Mouse (Mus musculus) cerebellum, postnatal 25 days (tissue): Measurements from ENCODE around the gene Tesmin.

Source experiments
- DNase-seq, 2 experiments: peaks; one replicate each; pipeline ENCODE4 v3.0.0; 2021; ENCODE audit warnings: mixed read lengths in 2 of 2

Gene Tesmin

DNA sequence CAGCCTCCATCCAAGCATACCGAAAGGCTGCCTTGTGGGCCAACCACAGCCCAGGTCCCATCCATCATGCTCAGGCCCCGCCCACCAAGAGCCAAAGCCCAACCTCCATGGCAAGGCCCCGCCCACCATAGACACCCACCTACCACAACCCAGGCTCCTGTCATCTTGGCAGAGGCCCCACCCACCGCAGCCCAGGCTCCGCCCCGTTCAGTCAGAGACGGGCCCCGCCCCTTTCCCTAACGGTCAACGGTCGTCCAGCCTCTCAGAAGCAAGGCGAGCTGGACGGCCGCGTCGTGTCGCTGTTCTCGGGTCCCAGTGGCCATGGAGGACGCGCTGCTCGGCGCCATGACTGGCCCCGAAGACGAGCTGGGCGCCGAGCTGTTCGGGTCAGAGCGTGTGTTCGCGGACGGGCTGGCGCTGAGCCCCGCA, at the start of gene Tesmin:
TSS of gene Tesmin (plus strand) at position 229 of the 429 bp plus-strand sequence.
- DNase-seq = peak; percentile 48 to 74

DNA sequence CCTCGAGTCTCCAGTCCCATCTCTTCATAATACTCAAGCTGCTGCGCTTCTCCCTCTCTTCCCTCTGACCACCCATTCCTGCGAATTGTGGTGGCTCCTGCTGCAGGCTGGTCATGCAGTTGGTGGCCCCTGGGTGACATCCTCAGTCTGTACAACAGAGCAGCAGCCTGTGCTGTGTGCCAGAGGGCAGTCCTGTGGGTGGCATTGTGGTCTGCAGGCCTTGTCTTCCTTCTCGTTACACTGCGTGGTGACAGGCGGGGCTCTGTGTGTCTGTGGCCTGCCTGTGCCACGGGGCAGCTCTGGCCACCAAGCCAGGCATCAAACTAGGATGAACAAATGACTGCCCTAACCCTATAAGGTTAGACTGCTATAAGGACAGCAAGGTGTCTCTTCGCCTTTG, 49.5 kb upstream of the Tesmin start:
- DNase-seq = no peak

DNA sequence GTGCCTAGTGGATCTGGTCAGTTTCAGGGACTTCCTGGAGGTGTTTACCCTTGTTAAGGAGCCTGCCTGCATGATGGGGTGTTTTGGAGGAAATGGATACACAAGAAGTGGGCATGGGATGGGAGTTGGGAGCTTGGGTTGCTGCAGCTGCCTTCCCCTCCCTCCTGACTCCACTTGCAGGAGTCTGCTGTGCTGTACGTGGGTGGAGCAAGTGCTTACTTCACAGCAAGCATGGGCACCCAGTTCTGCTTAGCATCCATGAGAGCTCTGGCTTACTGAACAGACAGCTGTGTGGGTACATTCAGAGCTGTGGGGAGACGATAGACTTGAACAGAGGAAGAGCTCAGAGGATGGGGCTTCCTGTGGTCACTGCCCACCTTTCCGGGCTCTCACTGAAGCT, 47.6 kb upstream of the Tesmin start:
- DNase-seq = no peak

DNA sequence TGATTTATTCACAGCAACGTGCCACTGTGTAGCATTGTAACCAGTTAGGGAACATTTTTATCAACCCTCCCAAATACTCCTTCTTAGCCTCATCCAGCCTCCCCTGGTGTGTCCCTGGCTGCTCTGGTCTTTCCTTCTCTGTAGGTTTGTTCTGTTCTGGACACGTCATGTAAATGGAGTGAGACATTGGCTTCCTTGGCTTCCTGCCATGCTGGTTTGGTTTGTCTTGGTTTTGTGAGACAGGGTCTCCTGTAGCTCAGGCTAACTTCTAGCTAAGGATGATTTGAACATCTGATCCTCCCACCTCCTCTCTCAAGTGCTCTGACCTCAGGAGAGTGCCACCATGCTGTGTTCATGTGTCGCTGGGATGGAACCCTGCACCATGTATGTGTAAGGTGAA, 44.7 kb upstream of the Tesmin start:
- no peak for DNase-seq

DNA sequence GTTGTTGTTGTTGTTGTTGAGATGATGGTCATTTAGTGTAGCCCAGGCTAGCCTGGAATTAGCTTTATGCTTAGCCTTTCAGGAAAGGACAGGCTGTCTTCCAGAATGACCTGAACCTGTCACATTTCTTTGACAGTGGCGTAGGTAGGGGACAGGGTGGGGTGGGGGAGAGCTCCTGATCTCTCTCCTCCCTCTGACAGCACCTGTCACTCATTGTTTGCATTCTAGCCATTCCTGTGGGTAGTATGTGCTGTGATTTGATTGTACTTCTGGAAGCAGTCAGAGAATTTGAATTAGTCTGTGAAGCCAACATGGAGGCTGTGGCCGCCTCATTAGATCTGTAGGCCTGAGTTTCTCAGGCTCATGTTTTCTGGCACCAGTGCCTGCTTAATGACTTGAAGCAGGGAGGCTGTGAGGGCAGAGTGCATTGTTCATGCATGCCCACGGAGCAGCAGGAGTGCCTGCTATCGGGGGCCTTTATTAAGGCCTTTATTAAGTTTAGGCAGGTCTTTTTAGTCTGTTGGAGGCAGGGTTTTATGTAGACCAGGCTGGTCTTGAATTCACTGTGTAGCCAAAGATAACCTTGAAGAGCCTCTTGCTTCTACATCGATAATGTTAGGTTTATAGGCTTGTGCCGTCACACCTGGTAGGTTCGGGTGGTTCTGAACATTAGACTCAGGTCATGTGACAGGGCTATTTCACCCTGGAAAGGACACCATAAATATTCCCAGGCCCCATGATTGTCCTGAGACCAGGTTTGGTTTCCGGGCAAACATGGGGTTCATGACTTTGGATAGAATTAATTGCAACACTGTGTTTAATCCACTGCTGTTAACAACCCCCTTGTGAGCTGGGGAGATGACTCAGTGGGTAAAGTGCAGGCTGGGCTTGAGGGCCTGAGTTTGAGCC, 43.8 kb upstream of the Tesmin start:
- no peak for DNase-seq

DNA sequence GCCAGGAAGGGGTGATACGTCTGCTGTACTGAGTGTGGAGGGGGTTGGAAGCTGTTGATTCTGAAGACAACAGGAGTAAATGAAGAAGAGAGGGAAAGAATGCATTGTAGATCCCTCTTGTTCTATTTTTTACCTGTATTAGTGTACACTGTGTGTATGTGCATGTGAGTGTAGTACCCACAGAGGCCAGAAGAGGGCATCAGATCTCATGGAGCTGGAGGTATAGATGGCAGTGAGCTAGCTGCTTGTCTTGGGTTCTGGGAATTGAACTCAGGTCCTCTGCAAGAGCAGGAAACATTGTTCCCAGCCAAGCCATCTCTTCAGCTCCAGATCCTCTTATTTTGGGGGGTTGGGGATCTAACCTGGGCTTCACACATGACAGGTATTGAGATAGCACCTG, 40.9 kb upstream of the Tesmin start:
- DNase-seq = no peak

DNA sequence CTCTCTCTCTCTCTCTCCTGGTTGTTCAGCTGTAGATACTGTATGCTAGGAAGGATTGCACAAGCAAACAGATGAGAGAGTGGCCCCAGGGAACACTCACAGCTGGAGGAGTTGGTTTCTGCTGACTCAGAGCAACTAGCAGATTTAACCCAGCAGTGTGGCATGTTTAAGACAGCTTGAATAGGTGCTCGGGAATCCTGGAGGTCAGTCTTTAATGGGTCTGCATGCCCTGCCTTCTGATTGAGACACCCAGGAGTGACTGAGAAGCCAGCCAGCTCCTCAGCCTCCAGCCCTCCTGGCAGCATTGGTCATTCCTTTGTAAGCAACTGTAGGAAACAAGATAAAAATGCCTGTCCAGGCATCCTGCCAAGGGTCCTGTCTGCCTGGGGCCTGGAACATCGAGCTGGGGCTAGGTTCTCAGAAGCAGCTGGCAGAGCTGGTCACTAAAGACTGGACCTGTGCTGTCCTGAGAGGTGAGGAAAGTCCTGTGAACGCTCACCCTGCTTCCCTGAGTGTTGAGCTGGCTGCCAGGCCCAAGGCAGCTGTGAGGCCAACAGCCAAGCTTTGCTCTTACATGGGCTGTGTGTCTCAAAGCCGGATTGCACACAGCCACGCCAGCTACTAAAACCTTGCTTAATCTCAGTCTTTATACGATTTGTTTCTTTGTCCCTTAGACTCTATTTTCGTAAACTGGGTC, 35.1 kb upstream of the Tesmin start:
- peak in 1 of 2 experiments; percentile 26 for DNase-seq

DNA sequence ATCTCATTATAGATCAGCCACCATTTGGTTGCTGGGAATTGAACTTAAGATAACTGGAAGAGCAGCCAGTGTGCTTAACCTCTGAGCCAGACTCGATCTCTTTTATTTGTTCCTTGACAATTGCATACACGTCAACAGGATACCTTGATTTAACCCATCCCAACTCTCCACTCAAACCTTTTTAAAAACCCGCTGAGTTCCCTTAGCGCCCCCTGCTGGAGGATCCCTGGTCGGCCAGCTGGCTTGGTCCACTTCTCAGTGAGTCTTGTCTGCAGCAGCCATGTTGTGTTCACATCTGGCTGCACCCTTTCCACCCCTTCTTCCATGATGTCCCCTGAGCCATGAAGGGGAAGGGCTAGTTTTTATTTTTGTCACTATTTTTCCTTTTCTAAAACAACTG, 33.6 kb upstream of the Tesmin start:
- peak in 1 of 2 experiments; percentile 22 for DNase-seq

DNA sequence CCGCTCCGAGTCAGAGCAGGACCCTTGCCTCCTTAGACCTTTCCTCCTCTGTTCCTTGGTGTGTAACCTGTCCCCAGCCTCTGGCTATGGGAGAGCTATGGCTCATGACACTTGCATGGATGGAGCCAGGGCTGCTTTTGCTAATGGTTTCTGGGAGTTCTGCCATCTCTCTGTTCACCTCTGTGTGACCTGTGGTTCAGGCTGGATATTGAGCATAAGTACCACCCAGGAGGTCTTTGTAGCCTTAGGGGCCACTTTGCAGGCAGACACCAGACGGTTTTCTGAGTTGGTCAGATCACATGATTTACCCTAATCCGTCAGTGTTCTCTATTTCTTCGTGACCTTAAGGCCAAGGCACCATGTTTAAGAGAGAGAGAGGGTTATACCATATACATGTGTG, 32.1 kb upstream of the Tesmin start:
- no peak for DNase-seq

DNA sequence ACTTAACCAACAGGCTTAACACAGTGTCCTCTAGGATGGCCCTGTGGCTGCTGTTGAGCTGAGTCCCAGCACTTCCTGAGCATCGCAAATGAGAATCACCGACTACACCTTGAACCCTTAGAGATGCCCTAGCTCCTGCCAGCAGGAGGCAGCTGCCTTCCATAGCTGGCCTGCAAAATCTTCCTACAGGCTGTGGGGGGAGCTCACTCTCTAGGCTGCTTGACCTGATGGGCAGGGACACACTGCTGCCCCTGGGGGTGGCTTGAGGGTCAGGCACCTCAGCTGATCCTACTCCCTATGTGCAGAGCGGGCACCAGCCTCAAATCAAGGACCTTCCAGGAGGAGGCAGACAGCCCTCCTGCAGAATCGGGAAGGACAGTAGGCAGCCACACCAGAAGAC, 31.0 kb upstream of the Tesmin start:
- no peak for DNase-seq

DNA sequence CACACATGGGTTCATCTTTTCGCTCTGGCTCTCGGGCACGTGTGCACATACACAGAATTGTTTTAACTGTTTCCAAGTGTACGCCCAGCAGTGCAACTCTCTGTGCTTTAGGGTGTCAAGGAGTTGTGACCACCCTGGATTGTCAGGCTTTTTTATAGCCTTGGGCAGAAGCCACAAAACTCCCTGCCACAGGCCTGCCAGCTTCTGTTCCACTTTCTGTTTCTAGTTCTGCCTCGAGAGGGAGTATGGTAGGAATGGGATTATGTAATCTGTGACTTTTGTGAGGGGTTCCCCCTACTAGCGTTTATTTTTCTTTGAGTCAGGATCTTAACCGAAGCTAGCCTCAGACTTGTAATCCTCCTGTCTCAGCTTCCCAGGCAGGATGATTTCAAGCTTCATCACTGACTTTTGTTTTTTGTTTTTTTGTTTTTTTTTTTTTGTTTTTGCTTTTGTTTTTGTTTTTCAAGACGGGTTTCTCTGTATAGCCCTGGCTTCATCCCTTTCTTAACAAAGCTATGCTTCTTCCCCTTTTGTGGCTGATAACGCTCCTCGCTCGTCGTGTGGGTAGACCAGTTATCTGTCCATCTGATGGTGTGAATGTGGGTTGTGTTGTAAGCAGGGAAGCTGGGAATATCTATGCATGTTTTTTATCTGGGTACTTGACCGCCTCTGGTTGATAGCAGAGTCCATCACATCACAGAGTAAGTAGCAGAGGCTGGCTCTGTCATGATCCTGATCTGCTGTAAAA, 28.6 kb upstream of the Tesmin start:
- DNase-seq = no peak

DNA sequence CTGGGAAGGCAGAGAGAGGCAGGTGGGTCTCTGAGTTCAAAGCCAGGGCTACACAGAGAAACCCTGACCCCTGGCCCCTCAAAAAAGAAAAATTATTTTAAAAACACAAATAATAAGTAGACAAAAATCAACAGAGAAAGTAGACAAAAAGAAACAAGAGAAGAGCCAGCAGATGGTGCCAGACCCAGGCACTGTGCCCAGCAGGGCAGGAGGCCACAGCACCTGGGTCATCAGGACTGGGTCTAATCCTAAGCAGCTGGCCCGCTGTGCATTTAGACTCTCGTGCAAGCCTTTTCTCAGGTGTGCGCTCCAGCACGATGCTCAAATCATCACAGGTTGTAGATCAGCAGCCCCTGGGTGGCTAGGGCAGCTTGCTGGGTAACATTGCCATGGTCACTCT, 25.1 kb upstream of the Tesmin start:
- DNase-seq = no peak

DNA sequence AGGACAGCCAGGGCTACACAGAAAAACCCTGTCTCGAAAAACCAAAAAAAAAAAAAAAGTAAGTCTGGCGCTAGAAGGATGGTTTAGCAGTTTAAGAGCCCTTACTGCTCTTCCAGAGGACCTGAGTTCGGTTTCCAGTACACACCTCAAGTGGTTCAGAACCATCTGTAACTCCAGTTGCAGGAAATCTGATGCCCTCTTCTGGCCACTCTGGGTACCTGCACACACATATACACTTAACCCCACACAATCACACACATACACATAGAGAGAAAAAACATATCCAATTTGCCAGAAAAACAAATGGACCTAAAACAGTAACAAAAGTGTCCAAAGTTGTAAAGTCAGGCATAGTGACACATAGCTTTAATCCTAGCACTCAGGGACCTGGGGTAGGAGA, 23.6 kb upstream of the Tesmin start:
- DNase-seq = no peak

DNA sequence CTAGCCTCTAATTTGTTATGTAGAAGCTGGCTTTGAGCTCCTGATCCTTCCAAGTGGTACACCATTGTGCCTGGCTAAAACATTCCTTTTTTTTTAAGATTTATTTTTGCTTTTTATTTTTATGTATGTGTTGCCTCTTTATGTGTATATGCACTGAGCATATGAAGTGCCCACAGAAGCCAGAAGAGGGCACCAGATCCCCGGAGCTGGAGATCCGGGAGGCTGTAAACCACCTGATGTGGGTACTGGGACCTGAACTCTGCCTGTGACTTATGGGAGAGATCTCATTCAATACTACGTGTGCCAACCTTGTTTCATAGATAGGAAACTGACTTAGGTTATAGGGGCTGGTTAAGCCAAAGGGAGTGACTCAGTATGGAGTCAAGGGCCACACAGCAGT, 20.4 kb upstream of the Tesmin start:
- no peak for DNase-seq

DNA sequence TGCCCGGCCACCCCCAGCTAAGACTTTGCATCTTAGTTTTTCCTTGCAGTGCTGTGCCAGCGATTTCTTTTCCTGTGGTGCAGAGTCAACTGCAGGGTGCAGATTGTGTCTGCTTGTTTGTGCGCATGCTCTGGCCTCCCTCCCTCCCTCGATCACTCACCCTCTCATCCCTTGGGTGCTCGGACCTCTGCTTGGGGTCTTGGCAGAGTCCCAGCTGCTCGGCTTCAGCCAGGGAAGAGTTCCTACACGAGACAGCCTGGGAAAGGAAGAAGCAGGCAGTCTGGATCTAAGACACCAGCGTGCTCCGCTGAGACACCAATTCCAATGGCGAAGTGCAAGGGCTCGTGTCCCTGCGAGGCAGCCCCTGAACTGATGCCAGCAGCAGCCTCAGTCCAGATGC, 15.3 kb upstream of the Tesmin start:
- DNase-seq = no peak

DNA sequence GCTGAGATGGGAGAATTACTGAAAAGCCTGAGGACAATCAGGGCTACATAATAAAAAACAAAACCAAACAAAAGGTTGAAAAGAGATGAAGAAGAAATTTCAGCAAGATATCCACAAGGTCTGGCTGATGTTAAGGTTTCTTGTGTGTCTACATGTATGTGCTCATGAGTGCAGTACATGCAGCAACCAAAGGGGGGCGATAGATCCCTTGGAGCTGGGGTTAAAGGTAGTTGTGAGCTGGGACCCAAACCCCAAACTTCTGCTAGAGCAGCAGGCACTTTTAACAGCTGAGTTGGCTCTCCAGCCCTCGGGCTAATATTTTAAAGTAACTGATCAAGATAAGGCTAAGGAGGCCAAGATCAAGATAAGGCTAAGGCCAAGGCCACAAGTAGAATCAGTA, 14.6 kb upstream of the Tesmin start:
- no peak for DNase-seq

DNA sequence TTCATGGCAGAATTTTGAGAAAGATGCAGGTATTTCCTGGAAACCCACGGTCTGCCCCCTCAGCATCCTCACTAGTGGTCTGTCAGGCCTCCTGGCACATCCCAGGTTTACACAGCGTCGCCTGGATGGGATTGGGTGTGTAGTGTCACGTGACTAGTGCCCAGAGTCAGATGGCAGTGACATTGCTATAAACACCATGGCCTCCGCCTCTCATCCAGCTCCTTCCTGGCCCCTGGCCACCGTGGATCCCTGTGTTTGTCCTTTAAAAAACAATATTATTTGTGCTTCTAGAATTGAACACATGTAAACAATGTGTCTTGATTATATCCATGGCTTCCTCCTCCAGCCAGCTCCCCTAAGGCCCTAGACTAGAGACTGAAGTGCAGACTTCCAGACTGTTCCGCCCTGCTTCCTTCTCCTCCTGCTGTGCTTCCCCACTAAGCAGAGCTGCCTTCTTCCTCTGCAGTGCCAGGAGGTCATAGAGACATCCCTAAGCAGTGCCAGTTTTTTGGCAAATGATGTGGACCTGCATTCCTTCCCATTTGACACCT, 12.6 kb upstream of the Tesmin start:
- DNase-seq = no peak

DNA sequence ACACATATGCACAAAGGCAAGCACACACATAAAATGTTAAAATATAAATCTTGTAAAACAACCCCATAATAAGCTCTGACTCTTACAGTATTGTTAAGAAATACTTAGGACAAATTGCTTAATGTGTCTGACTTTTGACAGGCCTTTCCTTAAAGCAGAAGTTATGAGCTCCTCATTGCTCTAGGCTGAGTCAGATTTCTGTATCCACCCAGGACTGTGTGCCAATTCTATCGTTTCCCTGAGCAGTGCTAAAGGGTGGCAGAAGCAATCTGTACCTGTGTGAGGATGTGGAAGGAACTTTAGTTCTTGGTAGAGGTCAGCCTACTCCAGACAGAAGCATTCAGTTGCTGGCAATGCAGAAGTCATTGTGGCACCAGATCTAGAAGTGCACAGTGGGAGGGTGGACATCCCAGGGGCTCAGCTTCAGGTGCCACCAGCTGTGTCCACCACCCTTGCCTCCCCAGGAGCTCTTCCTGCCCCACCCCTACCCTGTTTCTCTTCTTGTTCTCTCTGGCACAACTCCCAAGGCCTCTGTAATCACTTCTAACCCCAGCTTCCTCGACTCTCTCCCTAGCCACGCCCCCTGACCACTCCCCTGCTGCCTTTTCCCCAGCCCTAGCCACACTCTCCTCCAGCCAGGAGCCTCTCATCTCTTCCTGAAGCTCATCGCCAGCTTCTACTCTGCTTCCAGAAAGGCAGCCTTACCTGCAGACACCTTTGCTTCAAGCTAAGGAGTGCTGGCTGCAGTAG, 11.5 kb upstream of the Tesmin start:
- DNase-seq = no peak

DNA sequence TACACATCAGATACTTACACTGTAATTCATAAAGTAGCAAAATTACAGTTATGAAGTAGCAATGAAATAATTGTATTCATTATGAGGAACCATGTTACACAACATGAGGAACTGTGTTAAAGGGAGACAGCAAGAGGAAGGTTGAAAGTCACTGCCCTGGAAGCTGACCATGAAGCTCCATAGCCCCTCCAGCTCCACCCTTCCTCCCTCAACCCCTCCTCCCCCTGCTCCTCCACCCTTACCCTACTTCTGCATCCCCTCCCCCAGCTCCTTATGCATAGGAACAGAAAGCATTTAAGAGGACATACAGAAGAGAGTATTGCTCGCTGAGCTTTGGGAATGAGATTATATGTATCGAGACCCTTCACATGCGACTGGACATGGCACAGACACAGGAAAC, 10.0 kb upstream of the Tesmin start:
- no peak for DNase-seq

DNA sequence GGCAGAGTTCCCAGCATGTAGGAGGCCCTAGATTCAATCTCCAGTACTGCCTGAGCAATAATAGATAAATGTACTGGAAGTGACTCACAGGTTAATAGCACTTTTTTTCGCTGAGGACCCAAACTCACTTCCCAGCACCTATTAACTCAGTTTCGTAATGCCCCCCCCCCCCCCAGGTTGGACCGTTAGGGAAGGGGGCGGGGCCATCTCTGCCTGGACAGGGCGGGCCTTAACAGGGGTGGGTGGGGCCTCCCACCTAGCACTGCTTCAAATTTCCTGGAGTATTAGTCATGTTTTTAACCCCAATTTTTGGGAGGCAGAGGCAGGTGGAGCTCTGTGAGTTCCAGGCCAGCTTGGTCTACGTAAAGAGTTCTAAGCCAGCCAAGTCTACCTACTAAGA, 596 bp upstream of the Tesmin start:
- no peak for DNase-seq

DNA sequence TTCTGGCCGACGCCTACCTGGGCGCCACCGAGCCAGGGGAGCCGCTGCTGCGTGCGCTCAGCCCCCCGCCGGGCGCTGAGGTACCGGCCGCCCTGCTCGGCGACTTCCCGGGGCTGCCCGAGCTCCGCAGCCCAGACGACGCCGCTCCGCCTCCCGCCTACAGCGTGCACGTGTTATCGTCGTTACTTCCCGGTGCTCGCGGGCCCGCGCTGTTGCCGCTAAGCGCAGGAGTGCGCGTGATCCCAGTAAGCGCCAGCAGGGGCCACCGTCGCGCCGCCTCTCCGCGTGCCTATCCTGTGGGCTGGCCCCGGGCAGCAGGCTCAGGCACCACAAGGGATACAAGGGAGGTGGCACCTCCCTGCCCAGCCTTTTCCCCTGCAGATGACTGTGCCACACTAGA, 432 bp downstream of the Tesmin start:
- peak; percentile 74 to 84 for DNase-seq

DNA sequence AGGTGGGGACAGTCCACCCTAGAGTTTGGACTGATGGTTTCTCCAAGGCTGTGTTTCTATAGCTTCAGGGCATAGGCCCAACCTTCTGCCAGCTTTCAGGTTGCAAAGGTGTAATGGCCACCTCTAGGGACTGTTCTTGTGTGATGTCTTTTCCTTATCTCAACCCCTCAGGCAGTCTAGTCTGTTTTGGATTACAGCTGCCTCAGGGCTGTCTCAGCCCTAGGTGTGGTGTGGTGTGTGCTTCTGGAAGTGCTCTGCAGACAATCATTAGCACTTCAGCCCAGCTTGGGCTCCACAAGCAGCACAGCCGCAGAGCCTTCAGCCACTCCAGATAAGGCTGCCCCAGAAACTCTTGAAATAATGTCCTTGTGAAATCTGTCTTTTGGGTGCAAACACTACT, 3.7 kb downstream of the Tesmin start:
- no peak for DNase-seq

DNA sequence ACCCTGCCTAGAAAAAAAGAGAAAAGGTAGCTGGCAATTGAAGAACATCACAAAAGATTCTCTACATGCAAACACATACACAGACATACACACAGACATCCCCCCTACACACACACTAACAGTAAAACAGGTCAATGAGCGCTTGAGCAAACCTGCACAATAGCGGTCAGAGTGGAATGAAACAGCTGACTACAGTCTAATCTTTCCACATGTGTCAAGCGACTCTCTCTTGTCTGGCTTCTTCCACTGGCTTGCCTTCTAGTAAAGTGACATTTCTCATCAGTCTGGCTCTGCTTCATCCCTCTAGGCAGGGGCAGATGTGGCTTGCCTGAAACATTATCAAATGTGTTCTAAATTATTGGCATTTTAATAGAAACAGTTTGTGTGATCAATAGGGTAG, 5.6 kb downstream of the Tesmin start:
- DNase-seq = no peak
